Mouse (Mus musculus) midbrain, embryonic 14.5 days (tissue): Measurements from ENCODE around the gene Cdca5. TPM values are rescaled to one million over a fixed set of nuclear protein-coding genes. Genes with fewer than 3 reads are reported as not detected.

Experiments
- ATAC-seq: fragments of 200-750 bp; cut with Nextera tagmentation; 2 replicates; pipeline ENCODE4 v1.8.0; 2017; ENCODE audit warnings: moderate number of reproducible peaks, moderate library complexity; ENCODE audit not compliant: low FRiP score, low TSS enrichment
- DNase-seq: peaks from one replicate; pipeline ENCODE4 v3.0.0-alpha.2; 2015
- H3K27ac ChIP-seq: fragments of 300-500 bp; sonication (generic); replicated peaks from 2 replicates; pipeline ENCODE4 v1.5.1; 2014; ENCODE audit warnings: mild to moderate bottlenecking, low read depth, low read length, moderate library complexity
- H3K27me3 ChIP-seq: fragments of 300-500 bp; sonication (generic); 2 replicates; pipeline ENCODE4 v1.6.1; 2014; ENCODE audit warnings: low read length, control low read depth, mixed read lengths; ENCODE audit not compliant: control insufficient read depth, insufficient read depth
- H3K36me3 ChIP-seq: fragments of 300-500 bp; sonication (generic); 2 replicates; pipeline ENCODE4 v1.6.1; 2014; ENCODE audit warnings: low read length, control low read depth; ENCODE audit not compliant: control insufficient read depth, insufficient read depth
- H3K4me1 ChIP-seq: fragments of 300-500 bp; sonication (generic); 2 replicates; pipeline ENCODE4 v1.6.1; 2014; ENCODE audit warnings: mild to moderate bottlenecking, antibody characterized with exemption, low read length, control low read depth; ENCODE audit not compliant: control insufficient read depth, insufficient read depth
- H3K4me2 ChIP-seq: fragments of 300-500 bp; sonication (generic); 2 replicates; pipeline ENCODE4 v1.6.1; 2014; ENCODE audit warnings: mild to moderate bottlenecking, low read length, moderate library complexity
- H3K4me3 ChIP-seq: fragments of 300-500 bp; sonication (generic); replicated peaks from 2 replicates; pipeline ENCODE4 v1.5.1; 2014; ENCODE audit warnings: low read depth, low read length
- H3K9ac ChIP-seq: fragments of 300-500 bp; sonication (generic); replicated peaks from 2 replicates; pipeline ENCODE4 v1.6.1; 2014; ENCODE audit warnings: mild to moderate bottlenecking, low read length, moderate library complexity
- H3K9me3 ChIP-seq: fragments of 300-500 bp; sonication (generic); 2 replicates; pipeline ENCODE4 v1.6.1; 2016; ENCODE audit warnings: low read length, control low read depth, mixed read lengths; ENCODE audit not compliant: control insufficient read depth
- WGBS: fragments of 180-500 bp; shearing (Covaris S2); extraction: QIAGEN DNeasy Blood & Tissue Kit; methylation state at CpG from one replicate; pipeline ENCODE4 v1.1.7; 2014; 5-methylcytosine and 5-hydroxymethylcytosine counted together
- polyA plus RNA-seq: library from polyadenylated mRNA; unstranded; fragments of >200 nt; fragmentation: Nextera tagmentation; extraction: Ambion mirVana; gene quantifications from 2 replicates; pipeline ENCODE4 v1.2.1, GENCODE M21; 2014

Gene Cdca5
- polyA plus RNA-seq, 1 experiment from 2014 or later, result 8.6 TPM

DNA sequence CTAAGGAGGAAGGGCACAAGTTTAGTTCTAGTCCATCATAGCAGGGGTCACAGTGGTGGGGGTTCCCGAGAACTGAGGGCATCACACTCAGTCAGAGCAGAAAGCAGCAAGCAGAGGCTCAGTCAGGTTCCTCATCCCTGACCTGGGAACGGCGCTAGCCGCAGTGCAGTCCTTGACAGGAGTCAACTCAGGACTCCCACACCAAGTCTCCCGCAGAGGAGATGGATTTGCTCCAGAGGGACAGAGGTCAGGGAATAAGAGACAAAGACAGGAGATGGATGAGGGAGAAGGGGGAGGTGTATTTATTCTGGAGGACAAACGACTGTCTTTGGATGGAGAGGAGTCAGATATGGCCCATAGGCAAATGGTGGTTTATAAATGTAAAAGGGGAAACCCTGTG is 28.3 kb downstream of the Cdca5 start:
- Histone ChIP-seq H3K9ac (no peak overlapping the region), H3K4me3 (no peak overlapping the region)
- DNase-seq, result no peak

DNA sequence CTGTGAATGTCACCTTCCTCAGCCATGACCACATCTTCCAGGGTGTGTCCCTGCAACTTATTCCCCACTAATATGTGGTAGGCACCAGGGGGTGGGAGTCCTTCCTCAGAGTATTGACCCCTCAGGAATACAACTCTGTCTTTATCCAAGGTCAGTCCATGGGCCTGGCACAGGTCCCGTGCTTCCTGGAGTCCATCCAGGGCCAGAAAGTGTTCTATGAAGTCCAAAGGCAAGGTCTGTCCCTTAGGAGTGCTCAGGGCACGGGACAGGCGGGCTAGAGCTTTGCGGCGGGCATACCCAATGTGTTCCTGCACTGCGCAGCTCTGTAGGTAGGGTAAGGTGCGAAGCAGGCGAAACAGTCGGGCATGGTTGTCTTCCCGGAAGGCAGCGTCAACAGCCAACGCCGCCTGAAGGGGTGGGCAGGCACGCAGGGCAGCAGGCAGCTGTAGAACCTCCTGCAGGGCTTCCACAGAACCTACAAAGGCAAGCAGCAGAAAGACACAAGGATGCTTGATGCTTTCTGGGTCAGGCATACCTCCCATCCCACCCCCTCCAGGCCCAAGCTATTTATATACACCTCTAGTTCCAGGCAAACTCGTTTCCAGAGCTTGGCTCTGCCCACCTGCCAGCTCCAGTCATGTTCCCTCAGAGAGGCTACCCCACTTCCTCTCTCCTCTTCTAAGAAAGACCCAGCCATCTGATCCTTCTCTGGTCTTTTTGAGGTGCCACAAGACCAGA is 31.5 kb downstream of the Cdca5 start:
- Histone ChIP-seq H3K9ac (0 out of 2 replicates have a peak overlapping the region, but pooled peaks have one; percentile 10), H3K27ac (no peak overlapping the region), H3K4me2 (peak overlapping the region; percentile 94; the same call in 1 of the 2 replicates), H3K4me1 (peaks cover 14% of the 10 kb centered on the region; the same call in 1 of the 2 replicates), H3K9me3 (no peaks in the 10 kb centered on the region), H3K36me3 (peaks cover 37% of the 10 kb centered on the region), H3K27me3 (no peaks in the 10 kb centered on the region), H3K4me3 (no peak overlapping the region)
- DNase-seq, result no peak
- no peak for ATAC-seq
- 94% methylated on average over 15 of the region's 15 CpGs for WGBS

More for the DNA sequence above, 28.3 kb downstream of the Cdca5 start:
- ATAC-seq, result no peak
- Histone ChIP-seq H3K36me3 (peaks cover 34% of the 10 kb centered on the region), H3K27ac (no peak overlapping the region), H3K27me3 (no peaks in the 10 kb centered on the region), H3K4me1 (peaks cover 11% of the 10 kb centered on the region; the same call in 1 of the 2 replicates), H3K4me2 (no peak overlapping the region), H3K9me3 (no peaks in the 10 kb centered on the region)
- 69% methylated on average over 6 of the region's 6 CpGs for WGBS

DNA sequence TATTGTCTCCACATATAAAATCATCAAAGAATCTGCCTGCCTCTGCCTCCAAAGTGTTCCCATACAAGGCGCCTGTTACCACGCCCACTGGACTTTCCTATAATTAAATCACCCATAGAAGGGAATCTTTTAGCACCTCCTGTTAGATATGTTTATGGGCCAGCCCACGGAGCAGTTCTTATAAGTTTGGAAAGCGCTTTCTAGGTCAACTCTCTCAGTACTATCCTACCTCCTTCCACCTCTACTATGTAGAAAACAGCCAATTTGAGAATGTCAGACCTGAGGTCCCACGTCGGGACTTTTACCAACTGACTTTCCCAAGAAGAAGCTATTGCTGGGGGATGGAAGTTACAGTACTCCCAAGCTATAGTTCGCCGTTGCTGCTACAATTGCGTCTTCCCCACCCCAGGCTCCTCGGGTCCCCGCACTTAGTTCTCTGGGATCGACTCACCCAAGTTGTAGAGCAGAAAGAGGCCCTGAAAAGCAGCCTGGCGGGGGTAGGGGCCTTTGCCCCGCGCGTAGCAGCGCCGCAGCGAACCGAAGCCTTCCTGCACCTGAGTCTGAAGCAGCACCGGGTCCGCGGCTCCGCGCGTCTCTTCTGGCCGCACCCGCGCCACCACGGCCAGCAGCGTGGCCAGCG is 32.7 kb downstream of the Cdca5 start:
- Histone ChIP-seq H3K4me2 (peak overlapping the region; percentile 94), H3K27ac (peak overlapping the region; percentile 92), H3K9me3 (no peaks in the 10 kb centered on the region), H3K9ac (peak overlapping the region; percentile 81), H3K36me3 (peaks cover 37% of the 10 kb centered on the region), H3K4me3 (peak overlapping the region; percentile 78), H3K27me3 (no peaks in the 10 kb centered on the region), H3K4me1 (peaks cover 14% of the 10 kb centered on the region; the same call in 1 of the 2 replicates)
- ATAC-seq, result no peak
- no peak for DNase-seq
- WGBS, result 5% methylated on average over 32 of the region's 32 CpGs

DNA sequence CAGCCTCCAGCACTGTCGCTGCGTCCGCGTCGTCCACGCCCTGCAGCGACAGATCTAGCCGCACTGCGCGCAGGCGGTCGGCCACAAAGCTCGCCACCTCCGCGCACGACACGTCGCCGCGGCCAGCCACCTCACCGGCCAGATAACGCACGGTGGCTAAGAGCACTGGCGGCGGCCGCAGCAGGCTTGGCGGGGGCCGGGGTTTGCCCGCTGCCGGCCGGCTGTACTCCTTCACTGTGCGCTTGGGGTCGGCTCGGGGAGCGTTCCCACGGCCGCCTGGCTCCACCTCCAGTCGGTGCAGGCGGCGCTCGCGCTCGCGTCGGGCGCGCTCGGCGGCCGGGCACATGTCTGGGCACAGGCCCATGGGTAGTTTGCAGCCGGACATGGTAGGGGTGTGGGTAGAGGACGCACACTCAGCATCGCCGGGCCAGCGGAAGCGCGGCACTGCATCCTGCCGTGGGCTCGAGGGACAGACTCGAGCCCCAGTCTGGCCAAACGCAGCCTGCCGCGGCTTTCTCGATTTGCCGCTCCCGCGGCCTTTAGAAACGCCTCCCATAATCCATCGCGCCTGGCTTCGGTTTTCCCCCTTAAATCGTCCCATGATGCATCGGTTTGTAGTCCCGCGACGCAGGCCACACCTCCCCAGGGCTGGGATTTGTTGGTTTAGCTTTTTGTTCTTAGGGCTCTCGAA is 33.3 kb downstream of the Cdca5 start, which contains the start of gene Sac3d1:
TSS of gene Sac3d1 (minus strand) at position 665 of the 691 bp plus-strand sequence.
- H3K4me1 ChIP-seq, result peaks cover 14% of the 10 kb centered on the region; the same call in 1 of the 2 replicates
- peak within 1 kb of the TSS; percentile 92 for H3K27ac ChIP-seq
- peak within 1 kb of the TSS; percentile 94 for H3K4me2 ChIP-seq
- H3K9me3 ChIP-seq, result no peaks in the 10 kb centered on the region
- peak; percentile 97 for DNase-seq
- H3K27me3 ChIP-seq, result no peaks in the 10 kb centered on the region
- ATAC-seq, result peak; percentile 86
- peak within 1 kb of the TSS; percentile 81 for H3K9ac ChIP-seq
- under 1% methylated on average over 77 of the region's 77 CpGs for whole genome bisulfite sequencing
- peak within 1 kb of the TSS; percentile 78 for H3K4me3 ChIP-seq
- peaks cover 33% of the 10 kb centered on the region for H3K36me3 ChIP-seq

DNA sequence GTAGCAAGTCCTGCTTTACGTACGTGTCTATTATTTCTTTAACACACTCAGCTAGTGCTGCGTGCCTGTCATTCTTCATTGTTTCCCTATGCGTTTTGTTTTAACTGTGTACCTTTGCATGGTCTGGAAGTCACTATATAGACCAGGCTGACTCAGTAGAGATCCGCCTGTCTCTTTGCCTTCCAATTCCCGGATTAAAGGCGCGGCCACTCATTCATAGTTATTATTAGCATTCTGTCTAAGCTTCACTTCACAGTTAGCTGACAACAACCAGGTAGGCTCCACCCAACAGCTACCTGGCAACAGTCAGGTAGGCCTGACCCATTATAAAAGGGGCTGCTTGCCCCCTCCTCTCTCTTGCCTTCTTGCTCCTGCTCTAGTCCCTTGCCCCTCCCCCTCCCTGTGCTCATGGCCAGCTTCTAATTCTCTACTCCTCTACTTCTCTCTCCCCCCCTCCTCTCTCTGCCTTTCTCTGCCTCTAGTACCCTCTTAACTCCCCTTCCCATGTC is 33.9 kb downstream of the Cdca5 start:
- Histone ChIP-seq H3K36me3 (peaks cover 29% of the 10 kb centered on the region), H3K4me2 (peak overlapping the region; percentile 94), H3K9me3 (no peaks in the 10 kb centered on the region), H3K4me1 (peaks cover 14% of the 10 kb centered on the region; the same call in 1 of the 2 replicates), H3K4me3 (peak overlapping the region; percentile 78), H3K27me3 (no peaks in the 10 kb centered on the region), H3K27ac (peak overlapping the region; percentile 92), H3K9ac (peak overlapping the region; percentile 81)
- 0% methylated on average over 8 of the region's 8 CpGs for WGBS
- ATAC-seq (peak; percentile 35; the same call in 1 of the 2 replicates), DNase-seq (peak; percentile 68)

DNA sequence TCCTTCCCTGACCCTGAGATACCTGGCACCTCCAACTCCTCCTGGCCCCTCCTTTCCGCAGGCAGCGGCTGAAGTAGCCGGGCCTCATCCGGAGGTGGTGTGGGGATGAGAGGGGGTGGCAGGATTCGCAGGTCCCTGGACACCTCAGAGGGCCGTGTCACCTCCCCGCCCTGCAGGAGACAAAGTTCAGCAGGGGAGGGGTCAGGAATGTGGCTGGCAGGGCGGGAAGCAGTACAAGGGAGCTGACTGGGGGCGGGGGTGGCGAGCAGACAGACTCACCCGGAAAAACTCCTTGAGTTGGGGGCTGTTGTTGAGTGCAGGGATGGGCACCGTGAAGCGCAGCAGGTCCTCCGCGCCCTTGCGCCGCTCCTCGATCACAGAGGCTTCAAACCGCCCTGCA is 37.0 kb downstream of the Cdca5 start:
- Histone ChIP-seq H3K4me1 (peaks cover 12% of the 10 kb centered on the region; the same call in 1 of the 2 replicates), H3K4me2 (no peak overlapping the region), H3K27ac (no peak overlapping the region), H3K4me3 (no peak overlapping the region), H3K9me3 (no peaks in the 10 kb centered on the region), H3K27me3 (no peaks in the 10 kb centered on the region), H3K9ac (no peak overlapping the region), H3K36me3 (peaks cover 2% of the 10 kb centered on the region)
- DNase-seq (no peak), ATAC-seq (no peak)
- WGBS, result 41% methylated on average over 19 of the region's 19 CpGs

DNA sequence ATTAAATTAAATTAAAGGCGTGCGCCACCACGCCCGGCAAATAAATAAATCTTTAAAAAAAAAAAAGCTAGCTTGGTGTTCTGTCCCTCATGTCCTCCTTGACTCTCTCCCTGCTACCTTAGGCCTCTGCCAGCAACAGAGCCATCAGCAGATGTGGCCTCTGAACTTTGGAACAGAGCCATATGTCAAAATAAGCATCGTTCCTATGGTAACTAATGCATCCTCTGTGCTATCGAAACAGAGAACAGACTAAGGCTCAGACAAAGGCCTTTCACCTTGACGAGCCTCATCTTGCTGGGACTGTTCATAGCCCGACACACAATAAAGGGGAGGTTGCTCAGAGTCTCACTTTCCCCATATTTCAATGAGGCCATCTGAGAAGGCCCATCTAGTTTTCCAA is 38.5 kb downstream of the Cdca5 start:
- no peak overlapping the region for H3K9ac ChIP-seq
- H3K4me3 ChIP-seq, result no peak overlapping the region
- no peak for DNase-seq
- 0 out of 2 replicates have a peak overlapping the region, but pooled peaks have one; percentile 10 for H3K27ac ChIP-seq
- H3K27me3 ChIP-seq, result no peaks in the 10 kb centered on the region
- H3K9me3 ChIP-seq, result no peaks in the 10 kb centered on the region
- H3K36me3 ChIP-seq, result peaks cover 2% of the 10 kb centered on the region
- H3K4me1 ChIP-seq, result peaks cover 4% of the 10 kb centered on the region; the same call in 1 of the 2 replicates
- no peak for ATAC-seq
- H3K4me2 ChIP-seq, result no peak overlapping the region
- WGBS, result 77% methylated on average over 8 of the region's 8 CpGs

DNA sequence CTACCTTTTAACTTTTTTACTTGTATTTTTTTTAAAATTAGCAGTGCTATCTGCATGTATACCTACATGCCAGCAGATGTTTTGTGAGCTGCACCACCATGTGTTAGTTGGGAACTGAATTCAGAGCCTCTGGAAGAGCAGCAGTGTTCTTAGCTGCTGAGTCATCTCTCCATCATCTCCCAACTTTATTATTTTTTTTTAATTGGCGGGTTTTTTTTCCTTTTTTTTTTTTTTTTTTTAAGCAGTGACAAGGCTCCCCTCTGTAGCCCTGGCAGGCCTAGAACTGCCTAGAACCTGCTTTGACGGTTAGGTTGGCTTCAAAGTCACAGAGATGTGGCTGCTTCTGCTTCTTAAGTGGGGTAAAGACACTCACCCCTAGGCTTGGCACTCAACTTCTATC is 40.1 kb downstream of the Cdca5 start:
- no peak overlapping the region for H3K4me2 ChIP-seq
- no peak for ATAC-seq
- no peak overlapping the region for H3K27ac ChIP-seq
- H3K4me3 ChIP-seq, result no peak overlapping the region
- no peak for DNase-seq
- 0 out of 2 replicates have a peak, but pooled peaks cover 4% of the 10 kb centered on the region for H3K4me1 ChIP-seq
- 77% methylated on average over 2 of the region's 2 CpGs for WGBS
- peaks cover 2% of the 10 kb centered on the region for H3K36me3 ChIP-seq
- no peak overlapping the region for H3K9ac ChIP-seq
- H3K27me3 ChIP-seq, result no peaks in the 10 kb centered on the region
- H3K9me3 ChIP-seq, result no peaks in the 10 kb centered on the region
